Mouse (Mus musculus): ENCODE measurements at regions not wholly inside any gene's neighbourhood (a gene's known extent, or its start where the extent isn't known, plus 50 kb on each side); places are given as distances from the start of the nearest gene placed in this dataset.

DNA sequence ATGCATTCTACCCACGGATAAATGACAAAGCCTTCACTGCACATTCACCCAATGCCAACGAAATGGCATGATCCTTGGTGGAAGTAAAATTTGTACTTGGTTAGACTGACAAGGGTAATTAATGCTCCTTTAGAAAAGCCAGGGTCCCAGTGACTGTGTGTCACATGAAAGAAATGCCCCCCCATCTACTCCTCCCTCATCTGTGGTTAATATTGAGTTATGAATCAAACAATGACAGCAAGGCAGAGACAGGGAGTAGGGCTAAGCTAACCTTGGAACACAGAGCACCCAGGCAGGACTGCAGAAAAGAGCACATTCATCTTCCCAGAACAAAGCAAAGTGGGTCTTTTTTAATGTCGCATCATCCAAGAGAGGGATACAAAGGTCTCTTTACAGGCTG, 209.1 kb upstream of the Zbtb20 start:
- DNase-seq (ENCODE audit: low spot score): no peak
- H3K27ac ChIP-seq: no peak overlapping the region
- 46% methylated on average over 3 of the region's 3 CpGs for WGBS
- no peaks in the 10 kb centered on the region for H3K4me1 ChIP-seq (replicated peaks; ENCODE audit: insufficient read depth, low read length)
- H3K4me2 ChIP-seq (ENCODE audit: low read length): no peak overlapping the region
- TF ChIP-seq CTCF (IDR thresholded peaks at IDR 0.05; ENCODE audit: low read depth): no peak
- no peak overlapping the region for H3K4me3 ChIP-seq (replicated peaks; ENCODE audit: low read depth, low read length)
- no peak overlapping the region for H3K9ac ChIP-seq (ENCODE audit: low read depth, low read length)
- H3K36me3 ChIP-seq (ENCODE audit: insufficient read depth, low read length): no peaks in the 10 kb centered on the region
- no peaks in the 10 kb centered on the region for H3K9me3 ChIP-seq (replicated peaks; ENCODE audit: low read length)
- no peak for ATAC-seq (replicated peaks; ENCODE audit: low FRiP score, low read depth)
- H3K27me3 ChIP-seq (ENCODE audit: insufficient read depth, low read length): no peaks in the 10 kb centered on the region

DNA sequence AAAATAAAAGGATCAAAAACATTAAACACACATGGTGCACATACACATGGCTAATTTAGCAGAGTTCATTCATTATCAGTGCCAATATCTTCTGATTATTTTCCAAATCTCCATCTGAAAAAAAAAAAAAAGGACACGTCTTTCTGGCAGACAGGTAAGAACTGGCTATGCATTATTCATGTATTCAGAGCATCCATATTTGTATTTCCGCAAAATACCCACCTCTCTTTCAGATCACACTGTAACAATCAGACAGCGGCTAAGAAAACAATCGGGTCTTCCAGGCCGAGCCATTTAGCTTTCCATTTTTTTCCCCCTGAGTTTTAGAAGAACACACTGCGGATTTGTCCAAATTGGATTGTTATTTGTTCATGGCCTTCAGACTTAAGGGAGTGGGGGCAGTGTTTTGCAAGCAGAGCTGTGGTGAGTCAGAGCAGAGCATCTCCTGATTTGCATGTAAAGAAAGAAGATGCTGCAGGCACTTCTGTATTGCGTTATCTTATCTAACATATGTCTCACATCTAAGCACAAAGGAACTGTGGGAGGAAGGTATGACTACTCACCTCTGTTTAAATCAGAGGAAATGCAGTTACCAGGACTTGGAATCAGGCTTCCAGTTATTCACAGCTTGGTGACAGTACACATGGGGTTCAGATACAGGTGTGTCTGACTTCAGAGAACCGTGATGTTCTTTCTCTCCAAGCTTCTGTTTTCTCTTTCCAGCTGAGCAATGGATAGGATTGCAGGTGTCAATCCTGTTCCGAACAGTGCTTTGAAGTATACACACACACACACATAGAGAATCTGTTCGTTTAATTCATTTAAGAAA, 223.6 kb upstream of the Zbtb20 start:
- Histone ChIP-seq H3K4me1 (replicated peaks; ENCODE audit: insufficient read depth, low read length) (no peaks in the 10 kb centered on the region), H3K4me3 (replicated peaks; ENCODE audit: low read depth, low read length) (no peak overlapping the region), H3K4me2 (ENCODE audit: low read length) (no peak overlapping the region), H3K36me3 (ENCODE audit: insufficient read depth, low read length) (no peaks in the 10 kb centered on the region), H3K27ac (no peak overlapping the region), H3K27me3 (ENCODE audit: insufficient read depth, low read length) (no peaks in the 10 kb centered on the region), H3K9ac (ENCODE audit: low read depth, low read length) (no peak overlapping the region), H3K9me3 (replicated peaks; ENCODE audit: low read length) (no peaks in the 10 kb centered on the region)
- DNase-seq (ENCODE audit: low spot score): no peak
- ATAC-seq (replicated peaks; ENCODE audit: low FRiP score, low read depth): no peak
- TF ChIP-seq CTCF (IDR thresholded peaks at IDR 0.05; ENCODE audit: low read depth): no peak
- WGBS: 80% methylated on average over 10 of the region's 10 CpGs

GRCm38 (mm10) chr16:42649767-42650166, 225.9 kb upstream of the Zbtb20 start:
- H3K27ac ChIP-seq: no peak overlapping the region
- no peak for DNase-seq (ENCODE audit: low spot score)

DNA sequence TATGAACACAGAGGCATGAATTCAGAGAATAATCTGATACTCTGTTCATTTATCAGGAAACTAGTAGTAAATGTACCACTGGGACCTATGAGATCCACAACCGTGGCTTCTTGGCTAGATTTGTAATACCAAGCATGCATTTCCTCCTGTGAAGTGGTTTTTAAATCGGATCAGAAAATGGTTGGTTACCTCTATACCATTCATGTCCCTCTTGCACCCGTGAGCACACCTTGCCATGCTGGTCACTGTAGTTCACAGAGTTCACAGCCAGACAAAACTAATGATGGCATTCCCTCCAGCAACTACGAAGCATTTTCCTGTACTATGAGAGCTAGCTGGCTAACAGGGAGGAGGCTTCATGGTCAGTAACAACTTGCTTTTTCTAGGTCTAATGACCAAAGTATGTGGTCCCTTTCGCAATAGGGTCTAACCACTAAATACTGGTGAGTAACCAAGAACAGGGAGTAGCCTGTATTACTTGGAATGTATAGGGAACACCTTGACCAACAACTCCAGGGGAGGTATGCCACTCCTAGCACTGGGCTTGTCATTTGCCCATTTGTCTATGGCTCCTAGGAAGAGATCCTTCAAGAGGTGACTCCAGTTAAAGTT, 227.0 kb upstream of the Zbtb20 start:
- Histone ChIP-seq H3K9ac (ENCODE audit: low read depth, low read length) (no peak overlapping the region), H3K9me3 (replicated peaks; ENCODE audit: low read length) (no peaks in the 10 kb centered on the region), H3K36me3 (ENCODE audit: insufficient read depth, low read length) (no peaks in the 10 kb centered on the region), H3K4me2 (ENCODE audit: low read length) (no peak overlapping the region), H3K27me3 (ENCODE audit: insufficient read depth, low read length) (no peaks in the 10 kb centered on the region), H3K4me3 (replicated peaks; ENCODE audit: low read depth, low read length) (no peak overlapping the region), H3K4me1 (replicated peaks; ENCODE audit: insufficient read depth, low read length) (no peaks in the 10 kb centered on the region), H3K27ac (no peak overlapping the region)
- DNase-seq (ENCODE audit: low spot score) (no peak), ATAC-seq (replicated peaks; ENCODE audit: low FRiP score, low read depth) (no peak)
- WGBS: 92% methylated on average over 5 of the region's 5 CpGs
- TF ChIP-seq CTCF (IDR thresholded peaks at IDR 0.05; ENCODE audit: low read depth): no peak

More at GRCm38 (mm10) chr16:42649767-42650166, 225.9 kb upstream of the Zbtb20 start:
- Histone ChIP-seq H3K4me2 (ENCODE audit: low read length) (no peak overlapping the region), H3K4me3 (replicated peaks; ENCODE audit: low read depth, low read length) (no peak overlapping the region), H3K4me1 (replicated peaks; ENCODE audit: insufficient read depth, low read length) (no peaks in the 10 kb centered on the region), H3K9ac (ENCODE audit: low read depth, low read length) (no peak overlapping the region), H3K27me3 (ENCODE audit: insufficient read depth, low read length) (no peaks in the 10 kb centered on the region), H3K9me3 (replicated peaks; ENCODE audit: low read length) (no peaks in the 10 kb centered on the region), H3K36me3 (ENCODE audit: insufficient read depth, low read length) (no peaks in the 10 kb centered on the region)
- ATAC-seq (replicated peaks; ENCODE audit: low FRiP score, low read depth): no peak
- 81% methylated on average over 5 of the region's 5 CpGs for WGBS
- no peak for TF ChIP-seq CTCF (IDR thresholded peaks at IDR 0.05; ENCODE audit: low read depth)

GRCm38 (mm10) chr16:42647762-42648161, 227.9 kb upstream of the Zbtb20 start:
- no peaks in the 10 kb centered on the region for H3K9me3 ChIP-seq (replicated peaks; ENCODE audit: low read length)
- no peaks in the 10 kb centered on the region for H3K4me1 ChIP-seq (replicated peaks; ENCODE audit: insufficient read depth, low read length)
- no peaks in the 10 kb centered on the region for H3K27me3 ChIP-seq (ENCODE audit: insufficient read depth, low read length)
- WGBS: 93% methylated on average over 5 of the region's 5 CpGs
- DNase-seq (ENCODE audit: low spot score) (no peak), ATAC-seq (replicated peaks; ENCODE audit: low FRiP score, low read depth) (no peak)
- no peak overlapping the region for H3K9ac ChIP-seq (ENCODE audit: low read depth, low read length)
- TF ChIP-seq CTCF (IDR thresholded peaks at IDR 0.05; ENCODE audit: low read depth): no peak
- no peak overlapping the region for H3K4me3 ChIP-seq (replicated peaks; ENCODE audit: low read depth, low read length)
- H3K4me2 ChIP-seq (ENCODE audit: low read length): no peak overlapping the region
- no peaks in the 10 kb centered on the region for H3K36me3 ChIP-seq (ENCODE audit: insufficient read depth, low read length)
- no peak overlapping the region for H3K27ac ChIP-seq

GRCm38 (mm10) chr16:42635766-42636165, 239.9 kb upstream of the Zbtb20 start:
- no peak overlapping the region for H3K4me2 ChIP-seq (ENCODE audit: low read length)
- H3K36me3 ChIP-seq (ENCODE audit: insufficient read depth, low read length): no peaks in the 10 kb centered on the region
- no peak overlapping the region for H3K4me3 ChIP-seq (replicated peaks; ENCODE audit: low read depth, low read length)
- H3K27me3 ChIP-seq (ENCODE audit: insufficient read depth, low read length): no peaks in the 10 kb centered on the region
- H3K9me3 ChIP-seq (replicated peaks; ENCODE audit: low read length): no peaks in the 10 kb centered on the region
- H3K9ac ChIP-seq (ENCODE audit: low read depth, low read length): no peak overlapping the region
- ATAC-seq (replicated peaks; ENCODE audit: low FRiP score, low read depth) (no peak), DNase-seq (ENCODE audit: low spot score) (no peak)
- H3K27ac ChIP-seq: no peak overlapping the region
- no peaks in the 10 kb centered on the region for H3K4me1 ChIP-seq (replicated peaks; ENCODE audit: insufficient read depth, low read length)
- WGBS: 66% methylated on average over 3 of the region's 3 CpGs
- no peak for TF ChIP-seq CTCF (IDR thresholded peaks at IDR 0.05; ENCODE audit: low read depth)
